Mouse (Mus musculus) forebrain, embryonic 16.5 days (tissue): ENCODE measurements at regions not wholly inside any gene's neighbourhood (a gene's known extent, or its start where the extent isn't known, plus 50 kb on each side); places are given as distances from the start of the nearest gene placed in this dataset.

Experiments
- ATAC-seq: fragments of 200-750 bp; cut with Nextera tagmentation; 2 replicates; pipeline ENCODE4 v1.8.0; 2017; ENCODE audit warnings: mild to moderate bottlenecking, moderate library complexity
- H3K27ac ChIP-seq: fragments of 300-500 bp; sonication (generic); 2 replicates; pipeline ENCODE4 v1.5.1; 2014; ENCODE audit warnings: low read length, control low read depth
- H3K27me3 ChIP-seq: fragments of 300-500 bp; sonication (generic); replicated peaks from 2 replicates; pipeline ENCODE4 v1.6.1; 2014; ENCODE audit warnings: low read length; ENCODE audit not compliant: control insufficient read depth, insufficient read depth
- H3K36me3 ChIP-seq: fragments of 300-500 bp; sonication (generic); 2 replicates; pipeline ENCODE4 v1.6.1; 2014; ENCODE audit not compliant: control insufficient read depth, insufficient read depth
- H3K4me1 ChIP-seq: fragments of 300-500 bp; sonication (generic); replicated peaks from 2 replicates; pipeline ENCODE4 v1.6.1; 2014; ENCODE audit warnings: low read length; ENCODE audit not compliant: control insufficient read depth, insufficient read depth
- H3K4me2 ChIP-seq: fragments of 300-500 bp; sonication (generic); 2 replicates; pipeline ENCODE4 v1.6.1; 2014; ENCODE audit warnings: mild to moderate bottlenecking, low read length, control low read depth
- H3K4me3 ChIP-seq: fragments of 300-500 bp; sonication (generic); replicated peaks from 2 replicates; pipeline ENCODE4 v1.5.1; 2014; ENCODE audit warnings: mild to moderate bottlenecking, low read length, control low read depth
- H3K9ac ChIP-seq: fragments of 300-500 bp; sonication (generic); replicated peaks from 2 replicates; pipeline ENCODE4 v1.6.1; 2014; ENCODE audit warnings: low read depth, low read length, control low read depth
- H3K9me3 ChIP-seq: fragments of 300-500 bp; sonication (generic); 2 replicates; pipeline ENCODE4 v1.6.1; 2016; ENCODE audit warnings: low read length; ENCODE audit not compliant: control insufficient read depth
- WGBS: fragments of 180-500 bp; shearing (Covaris S2); extraction: QIAGEN DNeasy Blood & Tissue Kit; methylation state at CpG from one replicate; pipeline ENCODE4 v1.1.7; 2014; 5-methylcytosine and 5-hydroxymethylcytosine counted together

DNA sequence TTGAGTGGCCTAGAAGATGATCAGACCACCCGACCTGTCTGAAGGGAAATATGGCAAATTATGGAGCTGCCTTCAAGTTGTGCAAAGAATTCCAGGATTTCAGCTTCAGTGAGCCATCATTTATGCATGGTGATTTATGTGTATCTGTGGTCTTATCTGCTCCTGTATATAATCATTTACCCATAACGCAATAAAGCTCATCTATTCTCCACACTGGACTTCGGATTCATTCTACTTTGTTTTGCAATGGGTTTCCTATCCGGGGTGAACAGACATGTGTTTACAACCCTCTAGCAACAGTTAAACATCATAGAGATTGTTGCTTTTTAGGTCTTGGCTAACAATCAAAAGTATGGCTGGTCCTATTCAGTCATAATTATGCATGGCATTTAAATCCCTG, 145.1 kb downstream of the Pcdh10 start:
- ATAC-seq, result no peak
- Histone ChIP-seq H3K36me3 (no peaks in the 10 kb centered on the region), H3K4me1 (no peaks in the 10 kb centered on the region), H3K9me3 (no peaks in the 10 kb centered on the region), H3K4me3 (no peak overlapping the region), H3K27ac (no peak overlapping the region), H3K27me3 (no peaks in the 10 kb centered on the region), H3K4me2 (no peak overlapping the region), H3K9ac (no peak overlapping the region)
- 83% methylated on average over 4 of the region's 4 CpGs for WGBS

DNA sequence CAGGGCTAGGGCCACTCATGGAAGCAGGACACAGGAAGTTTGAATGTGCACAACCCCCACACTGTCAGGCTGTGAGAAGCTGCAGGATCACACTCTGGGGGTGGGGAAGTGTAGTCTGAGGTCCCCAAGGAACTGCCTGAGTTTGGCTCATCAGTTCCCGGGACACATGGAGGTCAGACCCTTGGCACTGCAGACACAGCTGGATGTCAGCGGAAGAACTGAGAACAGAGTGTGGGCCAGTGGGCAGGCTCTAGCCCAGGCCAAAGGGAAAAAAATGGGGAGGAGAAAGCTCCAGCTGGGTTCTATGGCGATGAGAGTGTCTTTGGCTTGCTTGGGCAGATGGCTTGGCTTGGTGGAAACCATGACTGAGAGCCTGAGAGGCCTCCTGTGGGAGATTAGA, 168.9 kb downstream of the Pcdh10 start:
- no peak overlapping the region for H3K9ac ChIP-seq
- 91% methylated on average over 3 of the region's 3 CpGs for WGBS
- no peak overlapping the region for H3K4me2 ChIP-seq
- ATAC-seq, result no peak
- no peaks in the 10 kb centered on the region for H3K9me3 ChIP-seq
- H3K4me3 ChIP-seq, result no peak overlapping the region
- H3K27me3 ChIP-seq, result no peaks in the 10 kb centered on the region
- H3K4me1 ChIP-seq, result no peaks in the 10 kb centered on the region
- H3K27ac ChIP-seq, result no peak overlapping the region
- no peaks in the 10 kb centered on the region for H3K36me3 ChIP-seq

DNA sequence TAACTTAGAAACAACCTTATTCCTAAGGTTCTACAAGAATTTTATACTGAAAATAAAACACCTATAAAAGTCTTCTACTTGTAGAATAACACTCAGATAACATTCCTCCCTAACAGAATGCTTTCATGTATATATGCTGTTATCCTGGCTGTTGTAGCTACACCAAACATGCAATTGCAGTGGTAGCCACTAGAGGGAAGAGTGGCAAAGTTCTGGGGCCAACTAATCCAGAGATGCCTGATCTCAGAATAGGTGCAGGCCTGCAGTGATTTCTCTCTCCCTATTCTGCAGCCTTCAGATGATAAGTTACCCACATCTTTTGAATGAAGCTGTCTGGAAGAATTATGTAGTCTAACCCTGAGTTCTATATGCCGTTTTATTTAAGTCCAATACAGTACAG, 177.5 kb downstream of the Pcdh10 start:
- no peak overlapping the region for H3K27ac ChIP-seq
- 17% methylated on average over 1 of the region's 1 CpGs for WGBS
- no peak overlapping the region for H3K4me2 ChIP-seq
- H3K36me3 ChIP-seq, result no peaks in the 10 kb centered on the region
- no peak overlapping the region for H3K4me3 ChIP-seq
- no peaks in the 10 kb centered on the region for H3K9me3 ChIP-seq
- no peak overlapping the region for H3K9ac ChIP-seq
- no peaks in the 10 kb centered on the region for H3K4me1 ChIP-seq
- ATAC-seq, result peak; percentile 82
- H3K27me3 ChIP-seq, result no peaks in the 10 kb centered on the region

DNA sequence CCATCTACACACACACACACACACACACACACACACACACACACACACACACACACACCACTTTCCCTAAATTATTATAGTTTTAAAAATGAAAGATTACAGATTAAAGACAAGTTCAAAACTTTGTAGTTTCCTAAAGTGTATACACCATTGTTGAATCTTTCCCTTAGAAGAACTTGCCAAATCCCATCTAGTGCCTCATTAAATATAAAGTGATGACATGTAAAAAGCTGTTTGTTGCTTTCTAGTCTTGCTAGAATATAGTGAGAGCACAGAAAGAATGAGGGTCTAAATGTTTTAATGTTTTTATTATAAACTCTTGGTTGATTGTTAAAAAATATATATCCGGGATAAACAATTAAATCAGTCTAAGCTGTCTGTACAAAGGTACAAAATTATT, 194.8 kb downstream of the Pcdh10 start:
- no peaks in the 10 kb centered on the region for H3K4me1 ChIP-seq
- H3K27me3 ChIP-seq, result no peaks in the 10 kb centered on the region
- H3K9me3 ChIP-seq, result no peaks in the 10 kb centered on the region
- H3K9ac ChIP-seq, result no peak overlapping the region
- no peak overlapping the region for H3K4me2 ChIP-seq
- ATAC-seq, result no peak
- H3K36me3 ChIP-seq, result no peaks in the 10 kb centered on the region
- H3K27ac ChIP-seq, result no peak overlapping the region
- H3K4me3 ChIP-seq, result no peak overlapping the region
- 90% methylated on average over 1 of the region's 1 CpGs for WGBS

DNA sequence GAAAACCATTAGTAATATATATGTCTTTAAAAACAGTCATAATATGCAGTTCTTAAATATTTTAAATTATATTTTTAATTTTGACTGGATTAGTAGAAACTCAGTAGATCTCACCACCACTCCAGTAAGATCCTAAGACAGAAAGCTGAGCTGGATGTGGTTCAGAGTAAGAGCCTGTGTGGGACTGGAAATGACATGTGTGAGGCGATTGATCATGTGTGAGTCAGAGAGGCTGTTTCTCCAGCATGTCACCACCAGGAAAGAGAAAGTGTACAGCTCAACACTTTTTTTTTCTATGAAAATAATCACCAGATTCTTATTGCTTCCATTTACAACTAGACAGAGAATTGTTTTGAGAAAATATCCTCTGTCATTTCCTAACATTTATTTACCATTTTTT, 198.8 kb downstream of the Pcdh10 start:
- no peak overlapping the region for H3K27ac ChIP-seq
- no peaks in the 10 kb centered on the region for H3K36me3 ChIP-seq
- H3K4me2 ChIP-seq, result no peak overlapping the region
- no peak overlapping the region for H3K4me3 ChIP-seq
- ATAC-seq, result no peak
- no peaks in the 10 kb centered on the region for H3K27me3 ChIP-seq
- no peak overlapping the region for H3K9ac ChIP-seq
- H3K4me1 ChIP-seq, result no peaks in the 10 kb centered on the region
- 92% methylated on average over 1 of the region's 1 CpGs for WGBS
- no peaks in the 10 kb centered on the region for H3K9me3 ChIP-seq

DNA sequence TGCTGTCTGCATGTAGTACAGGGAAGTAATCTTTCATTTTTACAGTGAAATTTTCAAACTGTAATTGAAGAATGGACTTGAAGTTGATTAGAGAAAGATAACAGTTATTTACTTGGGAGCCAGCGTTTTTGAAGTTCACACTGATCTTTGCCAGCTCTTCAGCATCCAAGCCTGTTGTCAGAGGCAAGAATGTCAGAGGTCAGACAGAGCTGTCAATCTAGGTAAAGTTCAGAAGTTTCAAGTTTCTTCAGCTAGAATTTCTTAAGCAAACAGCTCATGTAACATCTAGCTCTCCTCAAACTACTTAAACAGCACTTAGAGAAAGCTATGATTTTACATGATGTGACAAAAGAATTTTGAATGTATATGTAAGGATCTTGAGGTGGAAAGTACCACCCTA, 215.4 kb downstream of the Pcdh10 start:
- Histone ChIP-seq H3K27me3 (no peaks in the 10 kb centered on the region), H3K27ac (no peak overlapping the region), H3K4me2 (no peak overlapping the region), H3K9me3 (no peaks in the 10 kb centered on the region), H3K36me3 (no peaks in the 10 kb centered on the region), H3K4me1 (no peaks in the 10 kb centered on the region), H3K9ac (no peak overlapping the region), H3K4me3 (no peak overlapping the region)
- 63% methylated on average over 1 of the region's 1 CpGs for WGBS
- no peak for ATAC-seq

DNA sequence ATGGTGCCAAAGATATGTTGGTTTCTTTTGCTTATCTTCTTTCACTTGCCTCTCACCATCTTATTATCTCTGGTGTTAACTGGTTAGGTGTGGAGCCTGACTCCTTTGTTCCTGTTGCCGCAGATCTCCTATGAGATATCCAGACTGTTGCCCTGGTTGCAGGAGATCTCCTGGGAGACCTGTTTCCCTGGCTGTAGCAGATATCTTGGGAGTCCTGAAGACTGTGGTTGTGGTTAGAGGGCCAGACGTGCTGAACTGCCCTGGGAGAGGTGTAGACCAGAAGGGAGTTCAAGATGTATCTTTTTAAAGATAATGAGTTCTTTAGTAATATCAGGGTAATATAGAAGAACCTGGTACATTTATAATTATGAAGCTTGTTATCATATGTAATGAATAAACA, 224.1 kb downstream of the Pcdh10 start:
- Histone ChIP-seq H3K4me3 (no peak overlapping the region), H3K9me3 (no peaks in the 10 kb centered on the region), H3K4me1 (no peaks in the 10 kb centered on the region), H3K36me3 (no peaks in the 10 kb centered on the region), H3K27me3 (no peaks in the 10 kb centered on the region), H3K27ac (no peak overlapping the region), H3K9ac (no peak overlapping the region), H3K4me2 (no peak overlapping the region)
- 91% methylated on average over 2 of the region's 2 CpGs for WGBS
- no peak for ATAC-seq

DNA sequence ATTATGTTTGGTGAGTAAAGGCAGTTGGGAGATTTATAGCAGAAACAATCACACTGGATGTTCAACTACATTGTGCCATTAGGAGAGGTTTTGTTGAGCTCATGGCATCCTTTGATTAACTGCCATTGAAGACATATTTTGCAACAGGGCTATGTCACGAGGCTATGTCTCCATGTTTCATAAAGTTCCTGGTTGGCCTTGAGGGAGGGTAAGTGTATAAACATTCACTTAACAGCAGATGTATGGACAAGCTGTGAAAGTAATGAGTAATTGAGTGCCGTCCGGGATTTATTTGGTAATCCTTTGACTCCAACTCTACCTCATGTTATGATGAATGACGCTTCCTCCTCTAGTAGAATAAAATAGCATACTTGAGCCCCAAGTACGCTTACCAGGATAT, 225.0 kb downstream of the Pcdh10 start:
- no peak for ATAC-seq
- H3K27me3 ChIP-seq, result no peaks in the 10 kb centered on the region
- no peak overlapping the region for H3K4me2 ChIP-seq
- no peaks in the 10 kb centered on the region for H3K4me1 ChIP-seq
- H3K9me3 ChIP-seq, result no peaks in the 10 kb centered on the region
- no peaks in the 10 kb centered on the region for H3K36me3 ChIP-seq
- no peak overlapping the region for H3K4me3 ChIP-seq
- H3K27ac ChIP-seq, result no peak overlapping the region
- H3K9ac ChIP-seq, result no peak overlapping the region
- 82% methylated on average over 5 of the region's 5 CpGs for WGBS

DNA sequence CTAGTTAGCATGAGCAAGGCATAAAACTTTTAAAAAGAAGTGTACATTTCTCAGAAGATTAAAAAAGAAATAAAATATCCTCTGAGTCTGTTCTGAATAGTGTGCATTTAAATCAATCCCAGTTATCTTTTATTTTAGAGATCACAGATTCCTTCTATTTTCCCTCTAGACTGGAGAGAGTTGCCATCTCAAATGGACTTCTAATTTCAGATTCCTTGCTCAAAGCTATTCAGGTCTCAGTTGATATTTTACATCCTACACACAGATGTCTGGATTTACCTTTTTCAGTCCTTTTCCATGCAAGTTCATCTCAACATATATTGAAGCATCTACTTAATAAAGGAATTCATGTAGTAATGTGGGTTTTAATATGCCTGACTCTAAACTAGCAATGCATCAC, 242.5 kb downstream of the Pcdh10 start:
- no peaks in the 10 kb centered on the region for H3K4me1 ChIP-seq
- no peaks in the 10 kb centered on the region for H3K36me3 ChIP-seq
- H3K9me3 ChIP-seq, result no peaks in the 10 kb centered on the region
- H3K4me2 ChIP-seq, result no peak overlapping the region
- no peaks in the 10 kb centered on the region for H3K27me3 ChIP-seq
- no peak overlapping the region for H3K9ac ChIP-seq
- H3K27ac ChIP-seq, result no peak overlapping the region
- H3K4me3 ChIP-seq, result no peak overlapping the region
- no peak for ATAC-seq

DNA sequence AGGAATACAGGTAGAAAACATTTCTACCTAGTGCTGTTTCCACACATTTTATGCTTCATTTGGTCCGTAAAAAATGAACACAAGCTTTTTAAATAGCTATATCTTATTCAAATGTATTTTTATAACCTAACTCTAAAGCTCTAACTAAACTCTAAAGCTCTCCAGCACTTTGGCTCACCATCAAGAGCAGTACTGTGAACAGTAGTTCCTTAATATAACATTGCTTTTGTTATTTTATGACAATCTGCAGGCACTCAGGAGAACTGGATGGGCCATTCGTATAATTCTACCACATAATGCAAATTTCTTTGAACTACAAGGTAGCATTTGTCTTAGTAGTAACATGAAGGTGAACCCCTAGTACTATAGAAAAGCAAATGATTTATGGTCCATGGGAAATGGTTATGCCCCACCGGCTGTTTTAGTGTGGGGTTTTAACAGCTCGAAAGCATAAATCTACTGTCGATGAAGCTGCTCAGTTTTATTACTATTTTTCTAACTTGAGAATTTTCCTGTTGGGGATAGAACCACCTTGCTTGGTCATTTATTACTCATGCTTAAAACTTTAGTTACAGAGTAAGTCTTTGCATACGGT, 267.8 kb downstream of the Pcdh10 start:
- 93% methylated on average over 6 of the region's 6 CpGs for WGBS
- no peak overlapping the region for H3K27ac ChIP-seq

More for the DNA sequence above, 267.8 kb downstream of the Pcdh10 start:
- H3K36me3 ChIP-seq, result no peaks in the 10 kb centered on the region
- H3K27me3 ChIP-seq, result no peaks in the 10 kb centered on the region
- no peaks in the 10 kb centered on the region for H3K4me1 ChIP-seq
- no peak overlapping the region for H3K4me2 ChIP-seq
- no peaks in the 10 kb centered on the region for H3K9me3 ChIP-seq
- no peak overlapping the region for H3K4me3 ChIP-seq
- ATAC-seq, result no peak
- H3K9ac ChIP-seq, result no peak overlapping the region
